Mouse (Mus musculus): Measurements from ENCODE around the gene 4930452B06Rik. TPM values are rescaled to one million over a fixed set of nuclear protein-coding genes. Genes with fewer than 3 reads are reported as not detected.

The 4930452B06Rik gene
- polyA plus RNA-seq, 1 experiment from 2014 or later: 5.7 TPM

DNA sequence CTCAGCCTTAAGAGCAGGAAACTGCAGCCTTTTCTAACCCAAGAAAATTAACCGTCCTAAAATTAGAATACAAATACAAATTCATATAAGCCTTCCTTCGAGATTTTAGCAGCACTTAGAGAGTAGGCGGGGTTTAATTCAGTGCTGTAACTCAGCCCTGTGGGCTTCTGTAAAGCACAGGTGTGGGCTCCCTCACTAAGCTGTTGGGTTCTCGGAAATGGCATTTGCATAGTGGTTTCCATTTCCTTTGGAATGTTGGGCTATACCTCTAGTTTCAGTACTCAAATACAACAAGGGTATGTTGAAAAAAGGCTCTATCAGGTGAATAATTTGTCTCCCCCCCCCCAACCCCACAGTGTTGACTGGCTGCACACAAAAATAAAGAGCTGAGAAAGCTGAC lies 206.3 kb downstream of the 4930452B06Rik start:
- H3K9me3 ChIP-seq (ENCODE audit: control insufficient read depth, low read length): no peaks in the 10 kb centered on the region
- no peak overlapping the region for H3K9ac ChIP-seq (replicated peaks; ENCODE audit: low read depth, low read length)
- no peak for ATAC-seq (ENCODE audit: low read depth)
- WGBS: 63% methylated on average over 4 of the region's 4 CpGs
- no peaks in the 10 kb centered on the region for H3K4me1 ChIP-seq (ENCODE audit: control insufficient read depth, insufficient read depth, low read length)
- no peak overlapping the region for H3K4me2 ChIP-seq (ENCODE audit: low read depth, low read length)
- no peak overlapping the region for H3K4me3 ChIP-seq (ENCODE audit: low read depth, low read length)
- H3K36me3 ChIP-seq (ENCODE audit: control insufficient read depth, insufficient read depth, low read length): no peaks in the 10 kb centered on the region
- H3K27me3 ChIP-seq (ENCODE audit: control insufficient read depth, insufficient read depth, low read length): no peaks in the 10 kb centered on the region
- H3K27ac ChIP-seq (ENCODE audit: low read depth, low read length): no peak overlapping the region

DNA sequence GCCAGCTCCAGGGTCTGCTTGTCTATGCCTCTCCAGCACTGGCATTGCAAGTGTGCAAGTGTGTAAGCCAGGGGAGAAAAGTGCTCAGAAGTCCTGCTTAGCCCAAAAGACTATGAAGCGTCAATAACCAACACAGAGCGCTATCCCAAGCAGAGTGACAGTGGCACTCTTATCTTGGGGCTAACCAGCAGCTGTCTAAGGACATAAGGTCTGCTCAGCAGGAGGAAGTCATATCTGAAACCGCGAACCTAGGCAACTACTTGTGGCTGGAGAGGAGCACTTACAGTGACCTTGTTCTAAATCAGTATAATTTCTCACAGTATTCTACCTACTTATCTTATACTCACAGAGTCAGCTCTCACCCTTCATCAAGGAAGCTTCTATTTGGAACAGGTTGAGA lies 214.9 kb downstream of the 4930452B06Rik start:
- WGBS: 89% methylated on average over 4 of the region's 4 CpGs
- ATAC-seq (ENCODE audit: low read depth): no peak
- no peaks in the 10 kb centered on the region for H3K27me3 ChIP-seq (ENCODE audit: control insufficient read depth, insufficient read depth, low read length)
- H3K4me1 ChIP-seq (ENCODE audit: control insufficient read depth, insufficient read depth, low read length): no peaks in the 10 kb centered on the region
- no peak overlapping the region for H3K4me2 ChIP-seq (ENCODE audit: low read depth, low read length)
- H3K36me3 ChIP-seq (ENCODE audit: control insufficient read depth, insufficient read depth, low read length): no peaks in the 10 kb centered on the region
- H3K4me3 ChIP-seq (ENCODE audit: low read depth, low read length): no peak overlapping the region
- no peaks in the 10 kb centered on the region for H3K9me3 ChIP-seq (ENCODE audit: control insufficient read depth, low read length)
- H3K9ac ChIP-seq (replicated peaks; ENCODE audit: low read depth, low read length): no peak overlapping the region
- H3K27ac ChIP-seq (ENCODE audit: low read depth, low read length): no peak overlapping the region

DNA sequence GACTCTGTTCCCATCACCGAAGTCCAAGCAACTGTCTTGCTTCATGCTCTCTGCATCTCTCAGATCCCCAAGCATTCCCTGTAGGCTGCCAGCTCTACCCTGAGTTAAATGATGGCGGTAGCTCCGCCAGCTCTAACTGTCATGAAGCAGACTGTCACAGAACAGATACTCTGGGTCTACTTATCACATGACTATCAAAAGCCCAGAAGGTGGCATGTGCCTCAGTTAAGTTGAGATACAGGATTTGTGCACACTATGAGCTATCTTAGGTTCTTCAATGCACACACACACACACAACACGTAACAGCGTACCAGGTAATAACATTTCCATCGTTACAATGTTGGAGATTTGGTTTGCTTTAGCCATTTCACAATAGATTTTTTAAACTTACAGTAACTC lies 215.7 kb downstream of the 4930452B06Rik start:
- H3K27me3 ChIP-seq (ENCODE audit: control insufficient read depth, insufficient read depth, low read length): no peaks in the 10 kb centered on the region
- H3K4me3 ChIP-seq (ENCODE audit: low read depth, low read length): no peak overlapping the region
- H3K36me3 ChIP-seq (ENCODE audit: control insufficient read depth, insufficient read depth, low read length): no peaks in the 10 kb centered on the region
- no peak for ATAC-seq (ENCODE audit: low read depth)
- WGBS: 97% methylated on average over 6 of the region's 6 CpGs
- H3K4me2 ChIP-seq (ENCODE audit: low read depth, low read length): no peak overlapping the region
- H3K9me3 ChIP-seq (ENCODE audit: control insufficient read depth, low read length): no peaks in the 10 kb centered on the region
- no peak overlapping the region for H3K27ac ChIP-seq (ENCODE audit: low read depth, low read length)
- no peaks in the 10 kb centered on the region for H3K4me1 ChIP-seq (ENCODE audit: control insufficient read depth, insufficient read depth, low read length)
- no peak overlapping the region for H3K9ac ChIP-seq (replicated peaks; ENCODE audit: low read depth, low read length)

DNA sequence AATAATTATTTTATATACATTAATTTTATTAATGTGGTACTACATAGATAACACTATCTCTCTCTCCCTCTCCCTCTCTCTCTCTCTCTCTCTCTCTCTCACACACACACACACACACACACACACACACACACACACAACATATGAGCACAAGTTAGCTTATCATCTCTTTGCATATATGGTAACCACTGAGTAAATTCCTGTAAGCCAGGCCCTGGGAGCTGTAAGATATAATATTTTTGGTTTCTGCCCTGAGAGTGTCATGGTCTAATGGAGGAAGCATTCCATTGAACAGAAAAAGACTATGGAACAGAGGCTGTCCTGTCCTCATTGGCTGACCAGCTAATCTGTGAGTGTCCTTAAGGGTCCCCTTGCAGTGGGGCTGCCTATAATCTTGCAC lies 216.7 kb downstream of the 4930452B06Rik start:
- no peak for ATAC-seq (ENCODE audit: low read depth)
- H3K9ac ChIP-seq (replicated peaks; ENCODE audit: low read depth, low read length): no peak overlapping the region
- no peaks in the 10 kb centered on the region for H3K4me1 ChIP-seq (ENCODE audit: control insufficient read depth, insufficient read depth, low read length)
- H3K27me3 ChIP-seq (ENCODE audit: control insufficient read depth, insufficient read depth, low read length): no peaks in the 10 kb centered on the region
- H3K4me2 ChIP-seq (ENCODE audit: low read depth, low read length): no peak overlapping the region
- no peak overlapping the region for H3K4me3 ChIP-seq (ENCODE audit: low read depth, low read length)
- no peaks in the 10 kb centered on the region for H3K36me3 ChIP-seq (ENCODE audit: control insufficient read depth, insufficient read depth, low read length)
- H3K9me3 ChIP-seq (ENCODE audit: control insufficient read depth, low read length): no peaks in the 10 kb centered on the region
- H3K27ac ChIP-seq (ENCODE audit: low read depth, low read length): no peak overlapping the region

DNA sequence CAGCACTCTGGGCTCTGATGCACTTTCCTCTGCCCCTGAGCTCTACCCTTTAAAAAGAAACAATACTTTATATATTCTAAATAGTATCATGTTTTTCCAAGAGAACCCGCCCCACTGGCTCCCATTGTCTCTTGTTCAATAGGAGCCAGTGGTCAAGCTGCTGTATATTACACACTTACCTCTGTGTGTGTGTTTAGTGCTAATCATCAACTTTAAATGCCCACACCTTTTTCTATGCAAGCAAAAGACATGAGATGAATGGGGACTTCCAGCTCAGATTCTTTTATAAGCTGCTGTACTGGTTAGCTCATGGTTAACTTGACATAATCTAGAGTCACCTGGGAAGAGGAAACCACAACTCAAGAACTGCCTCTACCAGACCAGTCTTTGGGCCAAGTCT lies 218.7 kb downstream of the 4930452B06Rik start:
- no peak for ATAC-seq (ENCODE audit: low read depth)
- H3K9ac ChIP-seq (replicated peaks; ENCODE audit: low read depth, low read length): no peak overlapping the region
- no peaks in the 10 kb centered on the region for H3K4me1 ChIP-seq (ENCODE audit: control insufficient read depth, insufficient read depth, low read length)
- no peaks in the 10 kb centered on the region for H3K36me3 ChIP-seq (ENCODE audit: control insufficient read depth, insufficient read depth, low read length)
- H3K9me3 ChIP-seq (ENCODE audit: control insufficient read depth, low read length): no peaks in the 10 kb centered on the region
- no peaks in the 10 kb centered on the region for H3K27me3 ChIP-seq (ENCODE audit: control insufficient read depth, insufficient read depth, low read length)
- WGBS: 81% methylated on average over 1 of the region's 1 CpGs
- H3K4me2 ChIP-seq (ENCODE audit: low read depth, low read length): no peak overlapping the region
- H3K4me3 ChIP-seq (ENCODE audit: low read depth, low read length): no peak overlapping the region
- no peak overlapping the region for H3K27ac ChIP-seq (ENCODE audit: low read depth, low read length)

DNA sequence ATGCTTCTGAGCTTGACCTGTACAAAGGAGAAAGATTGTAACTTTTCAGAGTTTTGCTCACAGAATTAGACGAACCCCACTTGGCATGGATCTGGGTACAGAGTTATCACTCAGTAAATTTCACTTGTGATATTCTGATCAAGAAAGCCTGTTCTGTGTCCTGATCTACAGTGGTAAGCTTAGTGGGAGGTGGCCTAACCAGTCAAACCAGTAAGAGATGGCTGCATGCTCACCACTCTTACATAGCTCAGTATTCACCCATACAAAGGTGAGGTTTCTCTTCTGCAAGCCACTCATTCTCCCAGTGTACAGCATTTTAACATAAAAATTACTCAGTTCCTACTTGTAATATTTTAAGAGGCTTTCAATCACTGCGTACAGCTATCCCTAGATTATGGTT lies 221.7 kb downstream of the 4930452B06Rik start:
- Histone ChIP-seq H3K4me3 (ENCODE audit: low read depth, low read length) (no peak overlapping the region), H3K9me3 (ENCODE audit: control insufficient read depth, low read length) (no peaks in the 10 kb centered on the region), H3K36me3 (ENCODE audit: control insufficient read depth, insufficient read depth, low read length) (no peaks in the 10 kb centered on the region), H3K27ac (ENCODE audit: low read depth, low read length) (no peak overlapping the region), H3K9ac (replicated peaks; ENCODE audit: low read depth, low read length) (no peak overlapping the region), H3K4me1 (ENCODE audit: control insufficient read depth, insufficient read depth, low read length) (no peaks in the 10 kb centered on the region), H3K27me3 (ENCODE audit: control insufficient read depth, insufficient read depth, low read length) (no peaks in the 10 kb centered on the region), H3K4me2 (ENCODE audit: low read depth, low read length) (no peak overlapping the region)
- no peak for ATAC-seq (ENCODE audit: low read depth)
- 85% methylated on average over 2 of the region's 2 CpGs for WGBS

DNA sequence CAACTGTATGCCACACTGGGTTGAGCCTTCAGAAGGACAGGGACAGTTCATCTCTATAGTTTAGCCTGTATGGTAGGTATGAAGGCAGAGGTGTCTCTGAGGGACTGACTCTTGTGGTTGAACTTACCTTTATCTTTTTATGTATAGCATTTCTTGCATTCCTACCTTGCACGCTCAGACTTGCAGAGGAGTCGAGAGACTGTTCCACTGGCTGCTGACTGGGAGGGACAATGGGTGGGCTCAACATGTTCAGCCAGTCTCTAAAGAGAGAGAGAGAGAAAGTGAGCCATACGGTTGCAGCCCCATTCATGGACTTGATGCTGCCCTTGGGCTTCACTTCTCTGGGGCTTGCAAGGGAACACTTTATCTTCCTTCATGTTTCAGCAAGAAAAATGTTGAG lies 223.3 kb downstream of the 4930452B06Rik start:
- Histone ChIP-seq H3K9ac (replicated peaks; ENCODE audit: low read depth, low read length) (no peak overlapping the region), H3K4me2 (ENCODE audit: low read depth, low read length) (no peak overlapping the region), H3K27ac (ENCODE audit: low read depth, low read length) (no peak overlapping the region), H3K4me1 (ENCODE audit: control insufficient read depth, insufficient read depth, low read length) (no peaks in the 10 kb centered on the region), H3K27me3 (ENCODE audit: control insufficient read depth, insufficient read depth, low read length) (no peaks in the 10 kb centered on the region), H3K36me3 (ENCODE audit: control insufficient read depth, insufficient read depth, low read length) (no peaks in the 10 kb centered on the region), H3K4me3 (ENCODE audit: low read depth, low read length) (no peak overlapping the region), H3K9me3 (ENCODE audit: control insufficient read depth, low read length) (no peaks in the 10 kb centered on the region)
- ATAC-seq (ENCODE audit: low read depth): no peak
- 81% methylated on average over 3 of the region's 3 CpGs for WGBS

DNA sequence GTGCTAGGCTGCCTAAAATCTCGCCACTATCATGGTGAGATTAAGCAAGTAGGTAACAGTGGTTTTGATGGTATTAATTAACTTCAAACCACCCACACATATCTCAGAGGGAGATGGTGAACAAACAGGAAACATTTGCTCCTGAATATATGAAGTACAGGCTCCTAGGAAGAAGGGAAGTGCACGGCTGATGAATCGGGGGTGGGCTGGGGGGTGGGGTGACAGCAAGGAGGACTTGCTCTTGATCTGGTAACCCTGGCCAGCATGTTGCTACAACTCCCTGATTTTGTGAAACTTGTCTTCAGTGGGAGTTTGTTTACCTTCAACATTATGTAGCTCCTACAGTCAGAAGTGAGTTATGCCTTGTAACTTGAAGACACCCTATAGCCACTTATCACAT lies 224.4 kb downstream of the 4930452B06Rik start:
- 86% methylated on average over 3 of the region's 3 CpGs for WGBS
- no peaks in the 10 kb centered on the region for H3K9me3 ChIP-seq (ENCODE audit: control insufficient read depth, low read length)
- H3K27me3 ChIP-seq (ENCODE audit: control insufficient read depth, insufficient read depth, low read length): no peaks in the 10 kb centered on the region
- no peak overlapping the region for H3K9ac ChIP-seq (replicated peaks; ENCODE audit: low read depth, low read length)
- no peak for ATAC-seq (ENCODE audit: low read depth)
- H3K4me1 ChIP-seq (ENCODE audit: control insufficient read depth, insufficient read depth, low read length): no peaks in the 10 kb centered on the region
- H3K36me3 ChIP-seq (ENCODE audit: control insufficient read depth, insufficient read depth, low read length): no peaks in the 10 kb centered on the region
- no peak overlapping the region for H3K27ac ChIP-seq (ENCODE audit: low read depth, low read length)
- H3K4me3 ChIP-seq (ENCODE audit: low read depth, low read length): no peak overlapping the region
- no peak overlapping the region for H3K4me2 ChIP-seq (ENCODE audit: low read depth, low read length)

DNA sequence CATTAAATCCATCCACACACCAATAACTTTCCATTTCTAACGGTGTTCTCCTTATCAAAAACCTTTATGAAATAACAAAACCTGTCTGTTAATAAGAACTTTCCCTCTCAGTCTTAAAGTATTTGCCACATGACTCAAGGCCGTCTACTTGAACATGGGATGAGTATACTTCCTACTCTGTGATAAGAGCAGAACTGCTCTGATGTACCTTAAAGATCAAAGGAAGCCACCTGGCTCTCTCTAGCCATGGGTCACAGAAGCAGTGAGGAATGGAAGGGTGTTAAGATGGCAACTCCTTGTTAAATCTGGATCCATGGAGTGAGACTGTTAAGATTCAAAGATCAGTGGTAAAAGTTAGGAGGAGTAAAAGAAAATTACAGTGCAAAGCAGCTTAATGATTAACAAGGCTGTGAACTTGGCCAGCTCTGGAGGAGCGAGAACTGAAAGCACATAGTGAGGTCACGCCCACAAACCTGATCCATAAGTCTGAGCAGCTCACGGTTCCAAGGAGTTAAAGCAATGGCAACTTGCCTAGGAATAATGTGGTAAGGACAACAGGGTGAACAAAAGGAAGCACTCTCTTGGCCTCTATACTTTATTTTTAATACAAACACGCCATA lies 235.3 kb downstream of the 4930452B06Rik start:
- H3K4me1 ChIP-seq (ENCODE audit: control insufficient read depth, insufficient read depth, low read length): no peaks in the 10 kb centered on the region
- H3K36me3 ChIP-seq (ENCODE audit: control insufficient read depth, insufficient read depth, low read length): no peaks in the 10 kb centered on the region
- H3K9ac ChIP-seq (replicated peaks; ENCODE audit: low read depth, low read length): no peak overlapping the region
- no peak overlapping the region for H3K4me3 ChIP-seq (ENCODE audit: low read depth, low read length)
- no peaks in the 10 kb centered on the region for H3K27me3 ChIP-seq (ENCODE audit: control insufficient read depth, insufficient read depth, low read length)
- no peaks in the 10 kb centered on the region for H3K9me3 ChIP-seq (ENCODE audit: control insufficient read depth, low read length)
- 78% methylated on average over 6 of the region's 6 CpGs for WGBS
- H3K27ac ChIP-seq (ENCODE audit: low read depth, low read length): no peak overlapping the region
- ATAC-seq (ENCODE audit: low read depth): no peak
- H3K4me2 ChIP-seq (ENCODE audit: low read depth, low read length): no peak overlapping the region

All from neural tube, embryonic 14.5 days (tissue).